Mouse (Mus musculus): ENCODE data around the gene Wbp4. TPM values are rescaled to one million over a fixed set of nuclear protein-coding genes. Genes with fewer than 3 reads are reported as not detected.
A peak's percentile ranks its signal among the peaks of the same experiment; 100 is the strongest.

Wbp4 gene
- total RNA-seq, 2 experiments from 2014 or later, result 20.0 to 21.2 TPM

GRCm38 (mm10) chr14:79511521-79511920 is 30.2 kb upstream of the Wbp4 start:
- intact Hi-C loops (cut with DNase I; ENCODE audit: low total_unique reads), result no loop called here

GRCm38 (mm10) chr14:79508662-79509305 is 27.5 kb upstream of the Wbp4 start:
- no peak for DNase-seq
- intact Hi-C loops (cut with DNase I; ENCODE audit: low total_unique reads), result loop anchor here (10.0 kb wide), 1 partner anchor 46 kb away; no protein-coding TSS in a partner anchor

More at GRCm38 (mm10) chr14:79511521-79511920, 30.2 kb upstream of the Wbp4 start:
- DNase-seq, result no peak

- intact Hi-C loops (cut with DNase I; ENCODE audit: low total_unique reads), result loop anchor here (10.0 kb wide), 1 partner anchor 47 kb away; no protein-coding TSS in a partner anchor
- DNase-seq, result no peak
These were observed 26.5 kb upstream of the Wbp4 start for GRCm38 (mm10) chr14:79507846-79508245.

GRCm38 (mm10) chr14:79506207-79506606 is 24.9 kb upstream of the Wbp4 start:
- intact Hi-C loops (cut with DNase I; ENCODE audit: low total_unique reads), result loop anchor here (10.0 kb wide), 1 partner anchor 49 kb away; no protein-coding TSS in a partner anchor
- DNase-seq, result no peak

- intact Hi-C loops (cut with DNase I; ENCODE audit: low total_unique reads), result loop anchor here (10.0 kb wide), 1 partner anchor 50 kb away; no protein-coding TSS in a partner anchor
- no peak for DNase-seq
These were observed 23.1 kb upstream of the Wbp4 start for GRCm38 (mm10) chr14:79504246-79505006.

GRCm38 (mm10) chr14:79503371-79504075 is 22.2 kb upstream of the Wbp4 start:
- no peak for DNase-seq
- intact Hi-C loops (cut with DNase I; ENCODE audit: low total_unique reads), result loop anchor here (10.0 kb wide), 1 partner anchor 51 kb away; no protein-coding TSS in a partner anchor

GRCm38 (mm10) chr14:79500756-79501155 is 19.4 kb upstream of the Wbp4 start:
- DNase-seq, result no peak
- intact Hi-C loops (cut with DNase I; ENCODE audit: low total_unique reads), result loop anchor here (10.0 kb wide), 1 partner anchor 54 kb away; no protein-coding TSS in a partner anchor

- intact Hi-C loops (cut with DNase I; ENCODE audit: low total_unique reads), result no loop called here
- no peak for DNase-seq
These were observed 18.0 kb upstream of the Wbp4 start for GRCm38 (mm10) chr14:79499326-79499725.

- DNase-seq, result no peak
- intact Hi-C loops (cut with DNase I; ENCODE audit: low total_unique reads), result no loop called here
These were observed 13.0 kb upstream of the Wbp4 start for GRCm38 (mm10) chr14:79494349-79494748.

GRCm38 (mm10) chr14:79490246-79490645 is 8.9 kb upstream of the Wbp4 start:
- DNase-seq, result no peak
- intact Hi-C loops (cut with DNase I; ENCODE audit: low total_unique reads), result no loop called here

GRCm38 (mm10) chr14:79489150-79489549 is 7.8 kb upstream of the Wbp4 start:
- DNase-seq, result no peak
- intact Hi-C loops (cut with DNase I; ENCODE audit: low total_unique reads), result no loop called here

- intact Hi-C loops (cut with DNase I; ENCODE audit: low total_unique reads), result no loop called here
- peak; percentile 25 for DNase-seq
These were observed 7.2 kb upstream of the Wbp4 start for GRCm38 (mm10) chr14:79488531-79488930.

- peak; percentile 20 for DNase-seq
- intact Hi-C loops (cut with DNase I; ENCODE audit: low total_unique reads), result no loop called here
These were observed 5.8 kb upstream of the Wbp4 start for GRCm38 (mm10) chr14:79486993-79487731.

- intact Hi-C loops (cut with DNase I; ENCODE audit: low total_unique reads), result no loop called here
- DNase-seq, result no peak
These were observed 5.3 kb upstream of the Wbp4 start for GRCm38 (mm10) chr14:79486617-79486992.

GRCm38 (mm10) chr14:79483611-79484120 is 2.3 kb upstream of the Wbp4 start:
- no peak for DNase-seq
- intact Hi-C loops (cut with DNase I; ENCODE audit: low total_unique reads), result no loop called here

GRCm38 (mm10) chr14:79482747-79483355 is 1.5 kb upstream of the Wbp4 start:
- intact Hi-C loops (cut with DNase I; ENCODE audit: low total_unique reads), result no loop called here
- no peak for DNase-seq

GRCm38 (mm10) chr14:79482251-79482661 is 936 bp upstream of the Wbp4 start:
- DNase-seq, result peak; percentile 13
- intact Hi-C loops (cut with DNase I; ENCODE audit: low total_unique reads), result no loop called here

GRCm38 (mm10) chr14:79480624-79481338 is 539 bp downstream of the Wbp4 start, which contains the start of gene Elf1:
Gene Elf1 (plus strand): TSS chr14:79481194.
- DNase-seq, result peak; percentile 97
- intact Hi-C loops (cut with DNase I; ENCODE audit: low total_unique reads), result no loop called here
